Mouse (Mus musculus) spleen, adult 2 months (tissue): ENCODE measurements around the gene Frem2. TPM values are rescaled to one million over a fixed set of nuclear protein-coding genes. Genes with fewer than 3 reads are reported as not detected.

ENCODE experiments used
- DNase-seq, 2 experiments: peaks; one replicate each; pipeline versions ENCODE4 v3.0.0 to v3.0.0-alpha.2; 2012 to 2021; ENCODE audit warnings: low spot score in 2 of 2, low read depth in 1 of 2
- H3K27ac ChIP-seq: fragments of 200-500 bp; 2 replicates; pipeline ENCODE4 v1.5.1; 2012; ENCODE audit warnings: low read length, inconsistent platforms; ENCODE audit not compliant: insufficient read depth
- H3K27me3 ChIP-seq: fragments of 200-500 bp; 2 replicates; pipeline ENCODE4 v1.6.1; 2012; ENCODE audit warnings: mild to moderate bottlenecking, moderate library complexity, low read length, inconsistent platforms; ENCODE audit not compliant: control insufficient read depth, insufficient read depth
- H3K36me3 ChIP-seq: fragments of 200-500 bp; 2 replicates; pipeline ENCODE4 v1.6.1; 2012; ENCODE audit warnings: mild to moderate bottlenecking, low read length, inconsistent platforms; ENCODE audit not compliant: control insufficient read depth, insufficient read depth
- H3K4me1 ChIP-seq: fragments of 200-500 bp; 2 replicates; pipeline ENCODE4 v1.6.1; 2011; ENCODE audit warnings: inconsistent platforms; ENCODE audit not compliant: control insufficient read depth, insufficient read depth, insufficient read length
- H3K4me3 ChIP-seq: fragments of 200-500 bp; 2 replicates; pipeline ENCODE4 v1.5.1; 2011; ENCODE audit warnings: mild to moderate bottlenecking, inconsistent platforms; ENCODE audit not compliant: insufficient read depth, insufficient read length; ENCODE audit errors: extremely low read depth
- CTCF ChIP-seq: fragments of 200-500 bp; IDR thresholded peaks from 2 replicates; pipeline ENCODE4 v1.5.1; 2011; ENCODE audit warnings: mild to moderate bottlenecking, inconsistent platforms; ENCODE audit not compliant: insufficient read depth, insufficient read length, insufficient replicate concordance; ENCODE audit errors: extremely low read depth
- POLR2A ChIP-seq: fragments of 200-500 bp; IDR thresholded peaks from 2 replicates; pipeline ENCODE4 v1.6.1; 2011; ENCODE audit warnings: low read depth, low read length, inconsistent platforms
- WGBS: fragments of 180-500 bp; shearing (Covaris S2); methylation state at CpG from one replicate; pipeline ENCODE4 v1.1.7; 2018; 5-methylcytosine and 5-hydroxymethylcytosine counted together
- polyA plus RNA-seq: library from polyadenylated mRNA; depleted of rRNA; stranded (reverse); fragments of >200 nt; gene quantifications from 2 replicates; pipeline ENCODE4 v1.2.3, GENCODE M21; 2012

Gene Frem2
- polyA plus RNA-seq, 1 experiment, result 1.2 TPM

DNA sequence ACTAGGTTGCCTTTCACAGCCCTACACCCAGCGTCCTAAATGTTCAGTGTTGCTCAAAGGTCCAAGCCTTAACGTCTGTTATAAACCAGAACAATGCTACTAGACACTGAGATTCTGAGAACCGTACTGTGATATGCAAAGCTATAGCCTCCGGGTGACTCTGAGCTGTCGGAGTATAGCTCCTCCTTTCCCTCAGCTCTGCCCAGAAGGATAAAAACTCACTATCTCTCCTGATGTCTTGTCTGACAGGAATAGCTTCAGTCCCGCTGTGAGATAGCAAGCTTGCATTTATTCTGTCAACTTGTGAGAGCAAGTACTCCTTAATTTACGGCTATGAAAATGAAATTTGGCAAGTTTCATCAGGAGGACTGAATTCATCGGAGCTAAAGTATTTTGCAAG is 33.9 kb downstream of the Frem2 start:
- DNase-seq, result no peak
- 87% methylated on average over 8 of the region's 8 CpGs for WGBS

GRCm38 (mm10) chr3:53620978-53621377 is 36.2 kb downstream of the Frem2 start:
- 88% methylated on average over 3 of the region's 3 CpGs for WGBS
- TF ChIP-seq CTCF, result no peak
- no peak for TF ChIP-seq POLR2A
- no peak overlapping the region for H3K4me3 ChIP-seq
- no peaks in the 10 kb centered on the region for H3K4me1 ChIP-seq
- DNase-seq, result no peak
- no peak overlapping the region for H3K27ac ChIP-seq
- H3K36me3 ChIP-seq, result no peaks in the 10 kb centered on the region
- no peaks in the 10 kb centered on the region for H3K27me3 ChIP-seq

More for the DNA sequence above, 33.9 kb downstream of the Frem2 start:
- Histone ChIP-seq H3K27ac (no peak overlapping the region), H3K4me1 (no peaks in the 10 kb centered on the region), H3K4me3 (no peak overlapping the region), H3K36me3 (no peaks in the 10 kb centered on the region), H3K27me3 (no peaks in the 10 kb centered on the region)
- TF ChIP-seq CTCF, result no peak

DNA sequence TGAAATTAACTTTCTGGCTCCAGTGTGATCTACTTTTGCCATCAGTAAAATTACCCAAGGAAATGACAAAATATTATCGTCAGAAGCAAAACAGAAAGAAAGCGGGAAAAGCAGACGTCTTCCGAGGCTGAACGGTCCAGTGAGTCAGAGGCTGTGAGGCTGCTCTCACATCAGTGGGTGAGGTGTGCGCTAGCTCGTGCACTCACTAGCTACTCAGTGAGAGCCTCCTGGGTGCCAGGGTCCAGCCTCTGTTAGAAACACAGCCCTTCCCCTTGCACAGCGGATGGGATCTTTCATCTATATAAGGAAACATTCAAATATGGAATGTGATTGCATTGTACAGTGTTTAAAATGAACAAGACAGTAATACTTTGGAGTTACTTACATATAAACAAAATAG is 36.8 kb downstream of the Frem2 start:
- Histone ChIP-seq H3K36me3 (no peaks in the 10 kb centered on the region), H3K27ac (no peak overlapping the region), H3K4me3 (no peak overlapping the region), H3K27me3 (no peaks in the 10 kb centered on the region), H3K4me1 (no peaks in the 10 kb centered on the region)
- 88% methylated on average over 8 of the region's 8 CpGs for WGBS
- DNase-seq, result no peak
- TF ChIP-seq CTCF, result no peak
- TF ChIP-seq POLR2A, result no peak

DNA sequence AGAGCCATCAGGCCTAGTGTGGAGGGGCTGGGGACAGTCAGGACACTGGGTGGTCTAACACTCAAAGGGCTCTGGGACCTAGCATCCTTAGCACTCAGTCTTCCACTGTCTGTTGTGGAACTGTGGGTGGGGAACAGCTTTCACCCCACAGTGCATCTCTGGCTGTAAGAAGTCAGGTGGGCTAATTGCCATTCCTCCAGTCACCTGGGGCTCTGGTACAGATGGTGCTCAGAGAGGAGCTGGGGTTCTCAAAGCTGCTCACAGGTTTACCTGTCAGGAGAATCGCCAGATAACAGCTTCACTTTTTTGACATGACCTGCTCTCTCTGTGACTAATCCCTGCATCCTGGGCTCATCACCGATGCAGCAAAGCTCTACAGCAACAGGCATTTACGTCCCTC is 46.0 kb downstream of the Frem2 start:
- TF ChIP-seq POLR2A (no peak), CTCF (no peak)
- H3K27ac ChIP-seq, result no peak overlapping the region
- WGBS, result 84% methylated on average over 3 of the region's 3 CpGs
- H3K4me3 ChIP-seq, result no peak overlapping the region
- no peaks in the 10 kb centered on the region for H3K4me1 ChIP-seq
- no peaks in the 10 kb centered on the region for H3K36me3 ChIP-seq
- DNase-seq, result no peak
- H3K27me3 ChIP-seq, result no peaks in the 10 kb centered on the region

GRCm38 (mm10) chr3:53609851-53610250 is 47.3 kb downstream of the Frem2 start:
- no peak for TF ChIP-seq CTCF
- no peak for TF ChIP-seq POLR2A

DNA sequence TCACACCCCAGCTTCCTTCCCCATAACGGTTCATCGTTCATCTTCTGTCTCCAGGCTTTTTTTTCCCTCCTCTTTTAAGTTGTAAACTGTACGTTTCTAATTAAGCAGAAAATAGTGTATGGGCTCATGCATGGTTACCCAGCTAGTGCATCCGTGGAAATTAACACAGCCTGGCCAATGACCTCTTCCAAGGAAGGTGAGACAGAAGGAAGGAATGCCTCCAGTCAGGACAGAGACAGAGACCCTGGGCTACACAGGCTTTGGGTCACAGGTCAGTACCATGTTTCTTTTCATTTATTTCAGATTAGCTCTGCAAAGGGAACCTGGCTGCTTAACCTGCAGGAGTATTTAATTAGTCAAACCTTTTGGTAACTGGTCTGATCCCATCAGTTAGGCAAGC is 57.0 kb downstream of the Frem2 start:
- Histone ChIP-seq H3K27ac (no peak overlapping the region), H3K4me3 (no peak overlapping the region), H3K27me3 (no peaks in the 10 kb centered on the region), H3K4me1 (no peaks in the 10 kb centered on the region), H3K36me3 (no peaks in the 10 kb centered on the region)
- no peak for TF ChIP-seq CTCF
- TF ChIP-seq POLR2A, result no peak
- WGBS, result 60% methylated on average over 4 of the region's 4 CpGs
- no peak for DNase-seq

More at GRCm38 (mm10) chr3:53609851-53610250, 47.3 kb downstream of the Frem2 start:
- no peak overlapping the region for H3K4me3 ChIP-seq
- H3K4me1 ChIP-seq, result no peaks in the 10 kb centered on the region
- H3K27me3 ChIP-seq, result no peaks in the 10 kb centered on the region
- no peak for DNase-seq
- H3K27ac ChIP-seq, result no peak overlapping the region
- no peaks in the 10 kb centered on the region for H3K36me3 ChIP-seq
- WGBS, result 92% methylated on average over 4 of the region's 4 CpGs

DNA sequence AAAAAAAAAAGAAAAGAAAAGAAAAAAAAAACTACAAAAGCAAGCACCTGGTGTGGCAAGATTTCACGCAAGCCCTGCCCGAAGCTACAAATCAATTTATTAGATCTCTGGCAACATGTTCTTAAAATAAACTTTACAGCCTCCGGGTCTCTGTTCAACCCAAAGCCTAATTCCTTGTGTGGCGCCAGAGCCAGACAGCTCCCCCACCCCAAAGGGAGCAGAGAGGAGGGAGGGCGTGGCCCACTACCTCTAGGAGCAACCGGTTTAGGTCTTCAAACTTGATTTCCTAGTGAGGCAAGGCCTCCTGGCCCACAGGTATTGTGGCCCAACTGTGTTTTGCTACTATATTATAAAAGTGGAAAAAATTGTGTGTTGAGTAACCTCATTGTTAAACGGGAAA is 57.8 kb downstream of the Frem2 start:
- no peak for DNase-seq
- 63% methylated on average over 7 of the region's 7 CpGs for WGBS
- Histone ChIP-seq H3K27ac (no peak overlapping the region), H3K4me1 (no peaks in the 10 kb centered on the region), H3K27me3 (no peaks in the 10 kb centered on the region), H3K4me3 (no peak overlapping the region), H3K36me3 (no peaks in the 10 kb centered on the region)
- TF ChIP-seq POLR2A (no peak), CTCF (no peak)

DNA sequence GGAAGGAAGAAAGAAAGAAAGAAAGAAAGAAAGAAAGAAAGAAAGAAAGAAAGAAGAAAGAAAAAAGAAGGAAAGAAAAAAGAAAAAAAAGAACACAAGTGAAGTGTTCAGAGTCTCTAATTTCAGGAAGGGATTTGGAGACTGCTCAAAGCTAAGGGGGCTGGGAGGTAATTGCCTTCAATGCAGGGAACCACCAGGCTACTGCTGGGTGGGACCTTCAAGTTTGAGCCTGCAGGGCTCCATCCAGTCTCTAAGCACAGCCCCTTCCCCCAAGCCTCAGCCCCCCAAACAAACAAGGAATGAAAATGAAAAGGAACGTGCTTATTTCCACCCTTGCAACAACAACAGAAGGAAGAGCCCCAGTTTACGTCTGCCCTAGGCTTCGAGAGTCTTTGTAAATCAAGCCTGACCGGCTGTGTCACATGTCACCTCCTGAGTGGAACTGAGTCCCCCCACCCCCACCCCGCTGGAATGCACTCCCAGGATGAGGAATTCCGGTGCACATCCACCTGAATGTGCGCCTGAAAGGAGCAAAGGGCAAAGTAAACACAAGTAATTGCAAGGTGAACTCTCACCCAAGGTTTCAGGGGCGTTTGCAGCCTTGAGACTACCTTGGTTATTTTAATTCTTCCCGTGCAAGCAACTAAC is 58.9 kb downstream of the Frem2 start:
- no peaks in the 10 kb centered on the region for H3K27me3 ChIP-seq
- 51% methylated on average over 9 of the region's 9 CpGs for WGBS
- no peak overlapping the region for H3K27ac ChIP-seq

More for the DNA sequence above, 58.9 kb downstream of the Frem2 start:
- no peak for DNase-seq
- TF ChIP-seq POLR2A (no peak), CTCF (no peak)
- Histone ChIP-seq H3K4me1 (no peaks in the 10 kb centered on the region), H3K4me3 (no peak overlapping the region), H3K36me3 (no peaks in the 10 kb centered on the region)
